ENCODE assay signal across 24 mouse cellular contexts in genomic region chr4:57523456-57523855, GRCm38 (mm10). TPM values are rescaled to one million over a fixed set of nuclear protein-coding genes. Genes with fewer than 3 reads are reported as not detected.
DNase-seq lines count a peak whose midpoint lies in the region; ATAC-seq and TF ChIP-seq lines count a peak whose summit lies in the region.
"Had no signal": no experiment of that assay in that cellular context is flagged by ENCODE, and none has a peak within 500 bp of the region (broad histone marks: within the 10 kb centered on the region; RNA-seq: fewer than 3 reads in every experiment).

No protein-coding gene starts in this region.

- no peak overlapping the region for H3K27ac ChIP-seq in forebrain, postnatal 0 days (ENCODE audit: low read depth, low read length)
- no peak overlapping the region for H3K27ac ChIP-seq in forebrain, embryonic 11.5 days (ENCODE audit: low read depth, low read length)
- H3K27ac ChIP-seq in midbrain, postnatal 0 days (ENCODE audit: low read depth, low read length) = no peak overlapping the region
- H3K27ac ChIP-seq in midbrain, embryonic 11.5 days (ENCODE audit: low read depth, low read length) = no peak overlapping the region
- H3K27ac ChIP-seq: embryonic facial prominence, embryonic 10.5 days; embryonic facial prominence, embryonic 12.5 days; forebrain, embryonic 12.5 days had no signal

- no peaks in the 10 kb centered on the region for H3K4me1 ChIP-seq in forebrain, postnatal 0 days (ENCODE audit: insufficient read depth)
- H3K4me1 ChIP-seq in forebrain, embryonic 11.5 days (replicated peaks; ENCODE audit: control insufficient read depth, insufficient read depth, low read length) = no peaks in the 10 kb centered on the region
- no peaks in the 10 kb centered on the region for H3K4me1 ChIP-seq in midbrain, postnatal 0 days (ENCODE audit: insufficient read depth, low read length)
- no peaks in the 10 kb centered on the region for H3K4me1 ChIP-seq in midbrain, embryonic 11.5 days (ENCODE audit: control insufficient read depth, insufficient read depth, low read length)
- H3K4me1 ChIP-seq: embryonic facial prominence, embryonic 12.5 days; forebrain, embryonic 12.5 days had no signal

- H3K9me3 ChIP-seq in forebrain, postnatal 0 days (ENCODE audit: low read length) = no peaks in the 10 kb centered on the region
- H3K9me3 ChIP-seq in forebrain, embryonic 11.5 days (ENCODE audit: control insufficient read depth, low read length) = no peaks in the 10 kb centered on the region
- H3K9me3 ChIP-seq in midbrain, postnatal 0 days (ENCODE audit: low read length) = no peaks in the 10 kb centered on the region
- H3K9me3 ChIP-seq in midbrain, embryonic 11.5 days (ENCODE audit: control insufficient read depth, low read length) = no peaks in the 10 kb centered on the region
- H3K9me3 ChIP-seq: embryonic facial prominence, embryonic 10.5 days; embryonic facial prominence, embryonic 12.5 days; forebrain, embryonic 12.5 days had no signal

- no peak overlapping the region for H3K4me2 ChIP-seq in forebrain, postnatal 0 days (ENCODE audit: low read depth)
- H3K4me2 ChIP-seq in forebrain, embryonic 11.5 days (ENCODE audit: low read depth, low read length, severe bottlenecking) = no peak overlapping the region
- H3K4me2 ChIP-seq in midbrain, postnatal 0 days (ENCODE audit: low read depth, low read length, poor library complexity, severe bottlenecking) = no peak overlapping the region
- no peak overlapping the region for H3K4me2 ChIP-seq in midbrain, embryonic 11.5 days
- H3K4me2 ChIP-seq: embryonic facial prominence, embryonic 12.5 days; forebrain, embryonic 12.5 days had no signal

- H3K4me3 ChIP-seq in forebrain, postnatal 0 days (ENCODE audit: low read depth, low read length) = no peak overlapping the region
- H3K4me3 ChIP-seq in forebrain, embryonic 11.5 days (ENCODE audit: low read depth, low read length) = no peak overlapping the region
- no peak overlapping the region for H3K4me3 ChIP-seq in midbrain, postnatal 0 days (ENCODE audit: low read depth, low read length)
- H3K4me3 ChIP-seq in midbrain, embryonic 11.5 days (ENCODE audit: low read depth, low read length) = no peak overlapping the region
- H3K4me3 ChIP-seq: embryonic facial prominence, embryonic 10.5 days; embryonic facial prominence, embryonic 12.5 days; forebrain, embryonic 12.5 days had no signal

- no peak overlapping the region for H3K9ac ChIP-seq in forebrain, postnatal 0 days
- H3K9ac ChIP-seq in forebrain, embryonic 11.5 days (ENCODE audit: low read length) = no peak overlapping the region
- H3K9ac ChIP-seq in midbrain, postnatal 0 days (replicated peaks; ENCODE audit: low read length, poor library complexity, severe bottlenecking) = no peak overlapping the region
- H3K9ac ChIP-seq in midbrain, embryonic 11.5 days (ENCODE audit: low read length) = no peak overlapping the region
- H3K9ac ChIP-seq: embryonic facial prominence, embryonic 12.5 days; forebrain, embryonic 12.5 days had no signal

- H3K27me3 ChIP-seq in forebrain, postnatal 0 days (ENCODE audit: insufficient read depth, low read length) = no peaks in the 10 kb centered on the region
- no peaks in the 10 kb centered on the region for H3K27me3 ChIP-seq in forebrain, embryonic 11.5 days (ENCODE audit: control insufficient read depth, insufficient read depth, low read length)
- H3K27me3 ChIP-seq in midbrain, postnatal 0 days (ENCODE audit: insufficient read depth, low read length) = no peaks in the 10 kb centered on the region
- H3K27me3 ChIP-seq in midbrain, embryonic 11.5 days (ENCODE audit: control insufficient read depth, insufficient read depth, low read length) = no peaks in the 10 kb centered on the region
- H3K27me3 ChIP-seq: CH12.LX; embryonic facial prominence, embryonic 12.5 days; forebrain, embryonic 12.5 days; Patski had no signal

- DNase-seq in forebrain, postnatal 0 days = no peak
- no peak for DNase-seq in forebrain, embryonic 11.5 days (ENCODE audit: low spot score)
- no peak for DNase-seq in midbrain, postnatal 0 days (ENCODE audit: low spot score)
- no peak for DNase-seq in midbrain, embryonic 11.5 days (ENCODE audit: low spot score, missing footprints)
- no peak for DNase-seq in ovary, postnatal 36 days (ENCODE audit: low spot score)
- DNase-seq: adrenal gland, adult 8-10 months; adrenal gland, postnatal 14 days; adrenal gland, postnatal 36 days; B cell, adult 2 months; cerebellum, adult 11-12 months; cerebellum, adult 2 months; cerebellum, adult 9-10 months; cerebellum, postnatal 10 days; cerebellum, postnatal 25 days had no signal

- TF ChIP-seq CTCF in forebrain, postnatal 0 days (IDR thresholded peaks at IDR 0.05; ENCODE audit: low read depth) = no peak
- no peak for TF ChIP-seq CTCF in midbrain, postnatal 0 days (IDR thresholded peaks at IDR 0.05)

- H3K36me3 ChIP-seq in forebrain, postnatal 0 days (ENCODE audit: insufficient read depth) = no peaks in the 10 kb centered on the region
- no peaks in the 10 kb centered on the region for H3K36me3 ChIP-seq in forebrain, embryonic 11.5 days (ENCODE audit: control insufficient read depth, insufficient read depth, low read length)
- H3K36me3 ChIP-seq in midbrain, postnatal 0 days (ENCODE audit: insufficient read depth, low read length) = no peaks in the 10 kb centered on the region
- no peaks in the 10 kb centered on the region for H3K36me3 ChIP-seq in midbrain, embryonic 11.5 days (ENCODE audit: control insufficient read depth, insufficient read depth, low read length)
- H3K36me3 ChIP-seq: embryonic facial prominence, embryonic 10.5 days; embryonic facial prominence, embryonic 12.5 days; forebrain, embryonic 12.5 days; G1E had no signal

- 92% methylated on average over 15 of the region's 15 CpGs for WGBS in forebrain, postnatal 0 days
- 95% methylated on average over 15 of the region's 15 CpGs for WGBS in forebrain, embryonic 11.5 days
- 91% methylated on average over 15 of the region's 15 CpGs for WGBS in midbrain, postnatal 0 days
- 96% methylated on average over 15 of the region's 15 CpGs for WGBS in midbrain, embryonic 11.5 days

- peak; percentile 34; the same call in 1 of the 2 replicates for ATAC-seq in forebrain, postnatal 0 days
- ATAC-seq in forebrain, embryonic 11.5 days (replicated peaks; ENCODE audit: low FRiP score) = no peak
- ATAC-seq in midbrain, postnatal 0 days (ENCODE audit: low FRiP score) = 0 out of 2 replicates have a peak, but pooled peaks have one; percentile 7
- ATAC-seq in midbrain, embryonic 11.5 days (ENCODE audit: low FRiP score) = no peak
- ATAC-seq: activated CD4-positive, CD25-positive, alpha-beta regulatory T cell, adult 4 months; CD4-positive, CD25-positive, alpha-beta regulatory T cell, adult 4 months; forebrain, embryonic 14.5 days; forebrain, embryonic 16.5 days; Patski had no signal

RNA-seq across cellular contexts. Expression of gene Pakap, which starts 44.5 kb away (rescaled TPM):
- total RNA-seq in forebrain, postnatal 0 days (2014; rRNA removed) = 3.7 and 6.9 TPM in 2 replicates
- 6.1 and 9.5 TPM in 2 replicates for polyA plus RNA-seq in forebrain, postnatal 0 days (2015; fragmentation: Nextera tagmentation; extraction: Ambion mirVana)
- polyA plus RNA-seq in forebrain, embryonic 11.5 days (2014; fragmentation: Nextera tagmentation; extraction: Ambion mirVana) = 21.1 and 22.3 TPM in 2 replicates
- 6.0 and 8.4 TPM in 2 replicates for total RNA-seq in midbrain, postnatal 0 days (2014; rRNA removed)
- 11.9 and 13.5 TPM in 2 replicates for polyA plus RNA-seq in midbrain, postnatal 0 days (2015; fragmentation: Nextera tagmentation; extraction: Ambion mirVana)
- polyA plus RNA-seq in midbrain, embryonic 11.5 days (2014; fragmentation: Nextera tagmentation; extraction: Ambion mirVana) = 21.1 and 21.4 TPM in 2 replicates
- total RNA-seq: G1E had no signal
- polyA plus RNA-seq: G1E had no signal

Comparison
In these comparisons a context has a peak if more than half of its experiments do, and no peak if none do; other contexts are left out.
1. ATAC-seq: peak in forebrain, postnatal 0 days (single experiment) and midbrain, postnatal 0 days (single experiment); none in forebrain, embryonic 11.5 days (single experiment) and midbrain, embryonic 11.5 days (single experiment).